8 mouse cellular contexts compared by ENCODE assay signal in genomic region chr8:102783821-102784591, GRCm38 (mm10). TPM values are rescaled to one million over a fixed set of nuclear protein-coding genes. Genes with fewer than 3 reads are reported as not detected.
DNase-seq lines count a peak whose midpoint lies in the region; TF ChIP-seq lines count a peak whose summit lies in the region.

No protein-coding gene starts in this region.

- intact Hi-C loops in heart, postnatal 10 days (cut with DNase I), result loop anchor here (10.0 kb wide), 2 partner anchors 661 to 1131 kb away; no protein-coding TSS in a partner anchor

- peaks cover 2% of the 10 kb centered on the region; the same call in 1 of the 2 replicates for H3K36me3 ChIP-seq in forebrain, embryonic 10.5 days (replicated peaks)
- H3K36me3 ChIP-seq in thymus, adult 2 months (ENCODE audit: control insufficient read depth, insufficient read depth, low read length), result no peaks in the 10 kb centered on the region

- H3K27me3 ChIP-seq in forebrain, embryonic 10.5 days (ENCODE audit: poor library complexity, severe bottlenecking), result peaks cover 58% of the 10 kb centered on the region
- H3K27me3 ChIP-seq in thymus, adult 2 months (ENCODE audit: control insufficient read depth, insufficient read depth, low read length), result peaks cover 10% of the 10 kb centered on the region

- peak; percentile 7 for DNase-seq in thymus, postnatal 4 days
- DNase-seq in thymus, postnatal 0 days (ENCODE audit: low spot score), result no peak
- DNase-seq in forebrain, embryonic 10.5 days (ENCODE audit: extremely low spot score, low spot score), result peak; percentile 66
- DNase-seq in heart, postnatal 10 days, result peak; percentile 54 to 60
- DNase-seq in layer of hippocampus, postnatal 36 days, result peak; percentile 54 to 62
- DNase-seq in lung, postnatal 14 days, result peak; percentile 23
- peak; percentile 48 for DNase-seq in right cerebral cortex, postnatal 14 days
- no peak for DNase-seq in thymus, adult 2 months

- TF ChIP-seq POLR2A in thymus, adult 2 months (IDR thresholded peaks at IDR 0.05; ENCODE audit: control insufficient read depth, extremely low read depth, insufficient read depth, low read length, poor library complexity), result no peak

- H3K27ac ChIP-seq in forebrain, embryonic 10.5 days, result peak overlapping the region; percentile 94
- no peak overlapping the region for H3K27ac ChIP-seq in thymus, adult 2 months (ENCODE audit: control insufficient read depth, insufficient read depth, low read length)

- H3K4me3 ChIP-seq in forebrain, embryonic 10.5 days, result peak overlapping the region; percentile 82
- no peak overlapping the region for H3K4me3 ChIP-seq in thymus, adult 2 months (ENCODE audit: control insufficient read depth, insufficient read depth, low read length)

- WGBS in forebrain, embryonic 10.5 days, result under 1% methylated on average over 42 of the region's 42 CpGs
- 6% methylated on average over 42 of the region's 42 CpGs for WGBS in thymus, adult 2 months

- no peaks in the 10 kb centered on the region for H3K9me3 ChIP-seq in forebrain, embryonic 10.5 days

- H3K4me1 ChIP-seq in forebrain, embryonic 10.5 days, result peaks cover 44% of the 10 kb centered on the region
- H3K4me1 ChIP-seq in thymus, adult 2 months (replicated peaks; ENCODE audit: control insufficient read depth, insufficient read depth, low read length), result no peaks in the 10 kb centered on the region

- TF ChIP-seq CTCF in thymus, adult 2 months (IDR thresholded peaks at IDR 0.05; ENCODE audit: borderline replicate concordance, control insufficient read depth, extremely low read depth, insufficient read depth, low read length, poor library complexity), result no peak

RNA-seq across cellular contexts. Expression of gene Cdh11, which starts 1.4 kb away (rescaled TPM):
- 2.6 and 3.0 TPM in 2 replicates for polyA plus RNA-seq in thymus, postnatal 0 days (2015; fragmentation: Nextera tagmentation; extraction: Ambion mirVana)
- polyA plus RNA-seq in forebrain, embryonic 10.5 days (2016; fragmentation: Nextera tagmentation; extraction: Ambion mirVana), result 56.2 and 61.7 TPM in 2 replicates
- 10 to 100 TPM; 28.6 to 41.5 TPM for total RNA-seq in heart, postnatal 10 days (2021)
- 10 to 100 TPM; 75.7 to 85.9 TPM for total RNA-seq in layer of hippocampus, postnatal 36 days (2021)
- polyA plus RNA-seq in thymus, adult 2 months (2012; rRNA removed), result 1.3 and 2.6 TPM in 2 replicates

Comparison
In these comparisons a context has a peak if more than half of its experiments do, and no peak if none do; other contexts are left out.
1. DNase-seq: peak in thymus, postnatal 4 days (single experiment), forebrain, embryonic 10.5 days (single experiment), heart, postnatal 10 days (2 of 2), layer of hippocampus, postnatal 36 days (2 of 2), lung, postnatal 14 days (single experiment) and right cerebral cortex, postnatal 14 days (single experiment); none in thymus, postnatal 0 days (single experiment) and thymus, adult 2 months (single experiment).
2. RNA of gene Cdh11, which starts 1.4 kb away (polyA plus RNA-seq): 56.2 to 61.7 TPM in forebrain, embryonic 10.5 days; 2.6 to 3.0 TPM in thymus, postnatal 0 days and 1.3 to 2.6 TPM in thymus, adult 2 months; every median in the first group is over 10 times any median in the second.